Mouse (Mus musculus): ENCODE measurements around the gene Mat1a. TPM values are rescaled to one million over a fixed set of nuclear protein-coding genes. Genes with fewer than 3 reads are reported as not detected.

The Mat1a gene
- polyA plus RNA-seq (2014; fragmentation: Illumina TruSeq; extraction: RNeasy Lipid Tissue Mini Kit (QIAGEN cat#74804); ENCODE audit: insufficient read depth, low read depth, low replicate concordance): 3.5 TPM

DNA sequence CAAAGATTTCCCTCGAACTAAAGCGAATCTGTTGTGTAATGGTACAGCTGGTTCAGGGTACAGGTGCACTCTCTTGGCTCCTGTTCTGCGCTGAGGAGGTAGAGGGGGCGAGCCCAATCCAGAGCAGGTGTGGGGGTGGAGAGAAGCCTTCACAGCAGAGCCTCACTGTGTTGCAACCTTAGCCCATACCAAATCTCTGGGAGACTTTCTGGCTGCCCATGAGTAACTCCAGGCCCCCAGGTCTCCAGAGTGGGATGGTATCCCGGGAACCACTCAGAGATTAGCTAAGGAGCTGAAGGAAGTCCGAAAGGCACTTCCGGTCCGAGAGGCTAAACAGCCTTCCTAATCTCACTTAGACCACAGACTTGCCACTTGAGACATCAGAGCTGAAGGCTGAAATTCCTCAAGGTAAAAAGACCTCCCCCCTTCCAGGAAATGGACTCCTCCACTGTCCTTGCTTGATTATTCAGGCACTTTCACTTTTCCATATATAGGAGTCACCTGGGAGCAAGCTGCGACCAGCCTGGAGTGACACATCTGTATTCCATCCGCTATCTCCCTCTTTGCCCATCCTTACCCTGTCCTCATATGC lies at the start of gene Mat1a:
Gene Mat1a, plus strand, starts transcription at position 183 of the 592 bp plus-strand sequence.

DNA sequence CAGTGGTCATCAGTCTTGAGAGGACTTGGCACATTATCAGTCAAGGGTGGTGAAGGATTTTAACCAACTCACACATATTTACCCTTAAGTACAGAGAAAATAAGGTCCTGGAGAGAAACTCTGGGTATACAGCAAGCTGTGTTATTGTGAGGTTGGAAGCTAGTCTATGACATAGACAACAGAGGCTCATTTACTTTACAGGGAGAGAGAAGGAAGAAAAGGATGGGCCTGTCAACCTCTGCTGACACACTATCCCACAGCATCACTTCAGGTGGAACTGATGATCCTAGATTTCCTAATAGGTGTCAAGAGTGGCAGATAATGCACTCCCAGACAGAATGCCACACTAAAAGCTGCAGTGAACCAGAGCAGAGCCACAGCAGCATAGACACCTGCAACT lies 35.7 kb upstream of the Mat1a start, which contains the start of gene Dydc2:
Gene Dydc2, minus strand, starts transcription at position 101 of the 400 bp plus-strand sequence.

DNA sequence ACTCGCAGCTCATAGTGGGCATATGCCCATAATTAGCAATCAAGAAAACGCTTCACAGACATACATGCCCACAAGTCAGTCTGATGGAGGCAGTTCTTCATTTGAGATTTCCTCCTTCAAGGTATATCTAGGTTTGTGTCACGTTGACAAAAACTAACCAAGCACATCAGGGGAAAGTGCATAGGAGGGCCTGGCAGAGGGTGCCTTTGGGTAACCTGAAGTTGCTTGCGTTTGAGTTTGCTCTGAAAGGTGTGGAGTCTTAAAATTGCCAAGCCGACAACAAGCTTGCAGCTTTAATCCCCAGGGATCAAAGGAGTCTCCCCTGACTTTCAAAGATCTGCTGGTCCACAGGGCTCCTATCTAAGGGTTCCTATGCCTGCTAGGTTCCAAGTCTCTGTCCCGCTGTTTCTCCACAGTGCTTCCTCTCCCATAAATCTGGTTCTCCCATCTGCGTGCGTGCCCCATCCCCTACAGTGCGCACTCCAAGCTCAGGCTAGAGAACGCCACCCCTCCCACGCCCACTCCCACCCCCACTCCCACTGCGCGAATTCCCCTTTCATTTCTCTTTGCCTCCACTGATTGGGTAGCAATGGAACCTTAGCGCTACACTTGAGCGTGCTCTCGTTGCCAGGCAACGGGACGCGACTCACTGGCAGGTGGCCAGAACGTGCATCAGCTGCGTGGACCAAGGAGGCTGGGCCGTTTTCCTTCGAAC lies 32.4 kb upstream of the Mat1a start, which contains the start of gene Dydc1:
Gene Dydc1, plus strand, starts transcription at position 683 of the 715 bp plus-strand sequence.

DNA sequence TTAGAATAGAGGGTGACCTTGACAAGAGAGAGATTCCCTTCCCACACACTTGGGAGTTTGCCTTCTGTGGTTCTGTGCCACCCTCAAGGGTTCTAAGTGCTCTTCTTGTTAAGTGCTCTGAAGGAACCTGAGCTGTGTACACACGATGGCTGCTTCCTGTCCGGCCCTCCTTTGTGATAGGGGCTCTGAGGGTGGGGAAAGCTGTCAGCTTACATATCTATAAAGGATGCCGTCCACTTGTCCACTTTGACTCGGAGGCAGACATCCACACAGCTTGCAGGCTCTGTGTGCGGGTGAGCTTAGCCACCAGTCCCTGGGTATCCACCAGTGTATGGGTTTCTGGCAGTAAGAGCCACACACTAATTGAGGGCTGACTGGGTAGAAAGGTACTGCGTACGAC lies 26.7 kb downstream of the Mat1a start, which contains the start of gene Sftpa1:
Gene Sftpa1, plus strand, starts transcription at position 243 of the 400 bp plus-strand sequence.

DNA sequence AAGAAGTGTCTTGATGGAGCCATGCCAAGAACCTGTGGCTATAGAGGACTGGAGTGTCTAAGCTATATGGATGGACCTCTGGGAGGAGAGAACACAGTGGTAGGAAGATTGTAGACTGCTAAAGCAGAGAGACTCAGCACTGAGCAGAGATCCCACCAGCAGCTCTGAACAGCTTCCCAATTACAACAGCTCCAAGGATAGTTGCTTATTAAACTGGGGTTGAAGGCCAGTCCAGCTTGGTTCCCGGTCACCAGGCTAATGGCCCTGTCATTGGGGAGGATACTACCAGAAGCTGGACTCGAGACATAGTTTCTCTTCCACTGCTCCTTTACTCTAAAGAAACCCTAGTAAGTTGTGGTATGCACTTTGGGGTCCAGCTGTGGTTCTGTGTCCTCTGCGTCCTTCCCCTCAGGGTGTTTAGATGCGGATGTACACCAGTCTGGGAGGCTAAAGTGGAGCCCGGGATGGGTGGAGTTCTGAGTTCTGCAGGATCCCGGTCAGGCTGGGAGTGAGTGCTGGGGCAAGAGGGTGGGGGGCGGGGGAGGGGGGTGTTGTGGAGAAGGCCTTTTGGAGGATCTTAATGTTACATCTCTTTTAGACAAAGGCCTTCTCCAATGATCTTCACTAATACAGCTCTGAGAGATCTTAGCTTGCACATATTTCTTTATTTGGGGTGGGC lies 46.5 kb downstream of the Mat1a start, which contains the start of gene Mbl1:
Gene Mbl1, plus strand, starts transcription at position 239 of the 679 bp plus-strand sequence.

Other genes starting within 250 kb of the Mat1a start
- gene Sh2d4b, start 211.8 kb upstream of the Mat1a start, polyA plus RNA-seq (2014; fragmentation: Illumina TruSeq; extraction: RNeasy Lipid Tissue Mini Kit (QIAGEN cat#74804); ENCODE audit: insufficient read depth, low read depth, low replicate concordance): 0.21 TPM
- gene Tspan14, start 138.2 kb upstream of the Mat1a start, polyA plus RNA-seq (2014; fragmentation: Illumina TruSeq; extraction: RNeasy Lipid Tissue Mini Kit (QIAGEN cat#74804); ENCODE audit: insufficient read depth, low read depth, low replicate concordance): 46.6 TPM
- 41.5 TPM for gene Fam213a, start 91.2 kb upstream of the Mat1a start, polyA plus RNA-seq (2014; fragmentation: Illumina TruSeq; extraction: RNeasy Lipid Tissue Mini Kit (QIAGEN cat#74804); ENCODE audit: insufficient read depth, low read depth, low replicate concordance)
- 1.5 TPM for gene Dydc2, start 35.8 kb upstream of the Mat1a start, polyA plus RNA-seq (2014; fragmentation: Illumina TruSeq; extraction: RNeasy Lipid Tissue Mini Kit (QIAGEN cat#74804); ENCODE audit: insufficient read depth, low read depth, low replicate concordance)
- not detected for gene Dydc1, start 32.1 kb upstream of the Mat1a start, polyA plus RNA-seq (2014; fragmentation: Illumina TruSeq; extraction: RNeasy Lipid Tissue Mini Kit (QIAGEN cat#74804); ENCODE audit: insufficient read depth, low read depth, low replicate concordance)
- 4,670 TPM for gene Sftpa1, start 26.7 kb downstream of the Mat1a start, polyA plus RNA-seq (2014; fragmentation: Illumina TruSeq; extraction: RNeasy Lipid Tissue Mini Kit (QIAGEN cat#74804); ENCODE audit: insufficient read depth, low read depth, low replicate concordance)
- 0.74 TPM for gene Mbl1, start 46.4 kb downstream of the Mat1a start, polyA plus RNA-seq (2014; fragmentation: Illumina TruSeq; extraction: RNeasy Lipid Tissue Mini Kit (QIAGEN cat#74804); ENCODE audit: insufficient read depth, low read depth, low replicate concordance)
- 1,193 TPM for gene Sftpd, start 80.1 kb downstream of the Mat1a start, polyA plus RNA-seq (2014; fragmentation: Illumina TruSeq; extraction: RNeasy Lipid Tissue Mini Kit (QIAGEN cat#74804); ENCODE audit: insufficient read depth, low read depth, low replicate concordance)
- not detected for gene Gm2832, start 173.8 kb downstream of the Mat1a start, polyA plus RNA-seq (2014; fragmentation: Illumina TruSeq; extraction: RNeasy Lipid Tissue Mini Kit (QIAGEN cat#74804); ENCODE audit: insufficient read depth, low read depth, low replicate concordance)
- gene Gm5798, start 243.6 kb downstream of the Mat1a start, polyA plus RNA-seq (2014; fragmentation: Illumina TruSeq; extraction: RNeasy Lipid Tissue Mini Kit (QIAGEN cat#74804); ENCODE audit: insufficient read depth, low read depth, low replicate concordance): not detected

Data from lung, adult 10 weeks (tissue).